Mouse (Mus musculus): Measurements from ENCODE around the gene Olfr1328.
"Not testable (repeated sequence)": the region's sequence is repeated elsewhere in the genome, so short reads cannot be mapped to it uniquely, and the experiment has no call there.

Olfr1328 gene

GRCm38 (mm10) chr4:118938512-118938911 is at the start of gene Olfr1328:
Gene Olfr1328 (minus strand): TSS chr4:118938612.
- no peak for DNase-seq

GRCm38 (mm10) chr4:118985291-118985690 is 46.9 kb upstream of the Olfr1328 start:
- DNase-seq: no peak

GRCm38 (mm10) chr4:118973281-118973680 is 34.9 kb upstream of the Olfr1328 start:
- no peak for DNase-seq

- DNase-seq: peak in 1 of 2 experiments; percentile 25
These were observed 29.3 kb upstream of the Olfr1328 start for GRCm38 (mm10) chr4:118967711-118968110.

GRCm38 (mm10) chr4:118961141-118961628 is 22.8 kb upstream of the Olfr1328 start, which contains the start of gene Lao1:
Gene Lao1 (plus strand): TSS chr4:118961578.
- DNase-seq: peak; percentile 51 to 71

GRCm38 (mm10) chr4:118958812-118959211 is 20.4 kb upstream of the Olfr1328 start:
- DNase-seq: no peak

- not testable (repeated sequence) for DNase-seq
These were observed 7.1 kb downstream of the Olfr1328 start for GRCm38 (mm10) chr4:118931326-118931725.

- DNase-seq: not testable (repeated sequence)
These were observed 21.0 kb downstream of the Olfr1328 start, which contains the start of gene Olfr1329 for GRCm38 (mm10) chr4:118917365-118917764. Gene Olfr1329 (minus strand): TSS chr4:118917465.

- no peak for DNase-seq
These were observed 36.4 kb downstream of the Olfr1328 start for GRCm38 (mm10) chr4:118901981-118902380.

- no peak for DNase-seq
These were observed 50.1 kb downstream of the Olfr1328 start, which contains the start of gene Olfr1330 for GRCm38 (mm10) chr4:118888297-118888696. Gene Olfr1330 (plus strand): TSS chr4:118888597.
